Mouse (Mus musculus) kidney, adult 11 months (tissue): Measurements from ENCODE around the gene Clec2i.
"Not testable (repeated sequence)": the region's sequence is repeated elsewhere in the genome, so short reads cannot be mapped to it uniquely, and the experiment has no call there.

ENCODE experiments used
- DNase-seq: peaks from one replicate; pipeline ENCODE4 v3.0.0; 2022

Clec2i gene

DNA sequence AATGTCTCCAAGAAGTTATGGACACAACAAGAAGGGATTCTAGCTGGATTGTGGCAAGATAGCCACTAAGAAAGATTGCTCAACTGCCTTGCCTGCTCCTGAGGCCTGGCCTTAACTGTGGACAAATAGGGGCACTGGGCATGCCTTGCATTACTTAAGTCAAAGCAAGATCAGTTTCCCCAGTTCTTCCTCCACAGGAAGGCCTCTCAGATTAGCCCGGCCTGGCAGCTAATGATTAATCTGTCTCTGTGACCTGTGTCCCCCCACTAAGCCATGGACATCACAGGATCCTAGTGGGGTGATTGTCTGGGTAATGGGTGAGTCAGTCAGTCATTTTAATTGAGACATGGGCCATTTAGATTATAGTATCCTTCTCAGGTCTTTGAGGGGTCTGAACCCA is 31.9 kb upstream of the Clec2i start:
- no peak for DNase-seq

GRCm38 (mm10) chr6:128856250-128856649 is 31.1 kb upstream of the Clec2i start:
- peak; percentile 85 for DNase-seq

- DNase-seq: no peak
Measured at GRCm38 (mm10) chr6:128857976-128858375, 29.4 kb upstream of the Clec2i start.

- no peak for DNase-seq
Measured at GRCm38 (mm10) chr6:128868861-128869260, 18.5 kb upstream of the Clec2i start.

DNA sequence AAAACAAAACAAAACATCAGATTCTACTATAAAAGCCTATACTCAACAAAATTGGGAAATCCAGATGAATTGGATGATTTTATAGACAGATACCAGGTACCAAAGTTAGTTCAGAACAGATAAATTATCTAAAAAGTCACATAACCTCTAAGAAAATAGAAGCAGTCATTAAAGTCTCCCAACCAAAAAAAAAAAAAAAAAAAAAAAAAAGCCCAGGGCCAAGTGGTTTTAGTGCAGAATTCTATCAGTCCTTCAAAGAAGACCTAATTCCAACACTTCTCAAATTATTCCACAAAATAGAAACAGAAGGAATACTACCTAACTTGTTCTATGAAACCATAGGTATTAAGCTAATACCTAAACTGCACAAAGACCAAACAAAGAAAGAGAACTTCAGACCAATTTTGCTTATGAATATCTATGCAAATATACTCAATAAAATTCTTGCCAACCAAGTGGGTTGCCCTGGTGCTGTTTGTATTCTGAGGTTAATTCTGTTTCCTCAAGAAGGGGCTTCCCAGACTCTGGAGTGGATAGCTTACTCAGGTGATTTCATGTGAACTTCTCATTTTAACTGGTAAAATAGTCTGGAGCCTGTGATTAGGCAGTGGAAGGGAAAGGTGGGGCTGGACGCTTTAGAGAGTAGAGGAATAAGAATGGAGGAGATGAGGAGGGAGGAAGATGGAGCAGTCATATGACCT is 15.3 kb upstream of the Clec2i start:
- no peak for DNase-seq

DNA sequence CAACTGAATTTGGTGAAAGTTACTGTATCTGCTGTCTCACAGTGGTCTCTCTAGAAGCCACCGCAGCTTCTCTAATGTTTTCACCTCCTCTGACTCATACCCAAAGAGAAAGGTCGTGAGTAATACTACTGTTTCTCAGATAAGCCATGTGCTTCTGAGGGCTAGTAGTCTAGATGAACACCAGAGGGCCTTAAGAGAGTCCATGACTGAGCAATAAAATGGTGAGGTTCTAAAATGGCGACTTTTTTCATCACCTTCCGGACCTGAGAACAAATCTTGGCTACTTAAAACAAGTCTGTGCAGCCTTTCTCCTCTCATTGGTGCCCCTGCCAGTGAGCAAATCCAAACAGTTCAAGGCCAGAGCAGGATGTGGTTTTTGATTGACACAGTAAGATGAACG is 1.4 kb downstream of the Clec2i start:
- no peak for DNase-seq

GRCm38 (mm10) chr6:128890948-128891355 is 3.6 kb downstream of the Clec2i start, which contains the start of gene BC035044:
TSS of gene BC035044 (minus strand) at chr6:128891126.
- no peak for DNase-seq

GRCm38 (mm10) chr6:128895404-128896001 is 8.1 kb downstream of the Clec2i start:
- no peak for DNase-seq

GRCm38 (mm10) chr6:128900044-128900443 is 12.7 kb downstream of the Clec2i start:
- DNase-seq: no peak

DNA sequence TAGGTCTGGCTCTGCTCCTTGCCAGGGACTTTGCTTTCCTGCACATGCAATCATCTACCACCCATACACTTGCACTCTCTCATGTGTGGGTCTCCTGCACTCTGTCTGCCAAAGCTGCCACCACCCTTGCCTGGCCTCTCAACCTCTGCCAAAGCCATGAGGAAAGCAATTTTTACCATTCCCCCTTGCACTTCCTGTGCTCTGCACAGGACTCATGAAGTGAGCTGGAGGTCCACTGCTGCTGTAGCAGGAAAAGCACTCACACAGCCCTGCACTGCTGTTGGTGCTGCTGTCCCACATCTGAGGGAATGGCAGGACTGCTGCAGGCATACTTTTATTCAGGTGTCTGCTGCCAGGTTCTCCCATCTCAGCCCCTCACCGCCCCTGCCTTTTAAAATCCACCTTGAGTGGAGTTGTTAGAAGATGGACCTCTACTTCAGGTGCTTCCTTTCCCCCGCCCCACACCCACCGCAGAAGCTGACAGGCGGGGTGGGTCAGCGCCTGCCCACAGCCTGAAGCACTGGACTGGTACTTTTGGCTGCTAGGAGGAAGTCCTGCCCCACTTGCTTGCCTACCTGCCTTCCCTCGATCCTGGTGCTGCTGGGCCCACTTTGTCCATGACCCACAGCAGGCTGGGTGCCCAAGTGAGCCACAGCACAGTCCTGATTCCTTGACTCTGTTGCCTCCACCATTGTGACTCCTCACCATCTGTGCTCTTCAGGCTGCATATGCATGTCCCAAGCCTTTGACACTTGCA is 13.6 kb downstream of the Clec2i start:
- not testable (repeated sequence) for DNase-seq

GRCm38 (mm10) chr6:128913598-128914254 is 26.3 kb downstream of the Clec2i start:
- no peak for DNase-seq

- no peak for DNase-seq
Measured at GRCm38 (mm10) chr6:128917322-128917721, 29.9 kb downstream of the Clec2i start.

- DNase-seq: no peak
Measured at GRCm38 (mm10) chr6:128933050-128933449, 45.7 kb downstream of the Clec2i start.

DNA sequence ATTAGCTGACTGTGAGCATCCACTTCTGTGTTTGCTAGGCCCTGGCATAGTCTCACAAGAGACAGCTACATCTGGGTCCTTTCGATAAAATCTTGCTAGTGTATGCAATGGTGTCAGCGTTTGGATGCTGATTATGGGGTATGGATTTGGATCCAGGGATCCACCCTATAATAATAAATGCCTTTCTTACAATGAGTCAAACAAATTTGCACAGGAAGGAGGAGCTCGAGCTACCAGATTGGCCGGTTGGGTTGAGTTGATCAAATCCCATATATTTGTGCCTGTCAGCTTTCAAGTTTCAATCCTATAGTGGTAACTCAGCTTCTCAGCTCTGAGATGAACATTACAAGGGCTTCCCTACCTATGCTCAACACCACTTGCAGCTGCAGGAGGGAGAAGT is 46.7 kb downstream of the Clec2i start, which contains the start of gene Clec2g:
Clec2g (plus strand) TSS at position 301 of the 400 bp plus-strand sequence.
- DNase-seq: not testable (repeated sequence)

GRCm38 (mm10) chr6:128935889-128936665 is 48.7 kb downstream of the Clec2i start:
- DNase-seq: not testable (repeated sequence)

DNA sequence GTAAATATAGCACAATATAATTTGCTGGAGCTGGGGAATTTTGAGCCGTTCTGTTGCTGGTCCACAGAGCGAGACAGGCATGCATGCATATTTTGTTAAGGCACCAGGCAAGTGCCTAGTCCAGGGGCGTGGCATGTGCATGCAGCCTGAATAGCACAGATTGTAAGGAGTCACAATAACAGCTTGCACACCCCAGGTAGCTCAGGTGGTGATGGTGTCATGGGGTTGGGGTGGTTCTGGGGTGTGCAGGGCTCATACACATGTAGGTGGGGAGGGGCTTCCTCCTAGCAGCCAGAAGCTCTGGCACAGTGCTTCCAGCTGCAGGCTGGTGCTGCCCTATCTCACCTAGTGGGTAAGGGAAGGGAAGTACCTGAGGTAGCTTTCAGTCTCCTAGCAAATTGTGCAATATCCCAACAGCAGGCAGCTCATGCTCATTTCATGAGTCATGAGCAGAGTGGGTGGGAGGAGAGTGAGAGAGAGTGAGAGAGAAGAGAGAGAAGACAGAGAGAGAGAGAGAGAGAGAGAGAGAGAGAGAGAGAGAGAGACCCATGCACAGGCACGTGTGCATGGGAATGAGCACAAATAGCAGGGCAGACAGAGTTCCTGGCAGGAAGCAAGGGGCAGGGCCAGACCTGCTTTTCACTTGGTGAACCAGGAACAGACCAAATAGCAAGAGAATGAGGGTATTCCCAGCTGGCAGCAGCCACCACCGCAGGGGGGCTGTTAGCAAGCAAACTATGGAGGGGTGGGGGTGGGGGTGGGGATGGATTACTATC is 54.4 kb downstream of the Clec2i start:
- no peak for DNase-seq

GRCm38 (mm10) chr6:128945564-128945963 is 58.2 kb downstream of the Clec2i start:
- DNase-seq: no peak
